Mouse (Mus musculus) T-cell, adult 2 months (primary cell): ENCODE results near the gene Nr4a1.

Experiments
- DNase-seq: peaks from one replicate; pipeline ENCODE4 v3.0.0; 2022; ENCODE audit warnings: low spot score

The Nr4a1 gene

GRCm38 (mm10) chr15:101286129-101286770 lies 32.2 kb downstream of the Nr4a1 start:
- DNase-seq: no peak

GRCm38 (mm10) chr15:101287361-101287760 lies 33.3 kb downstream of the Nr4a1 start:
- no peak for DNase-seq

GRCm38 (mm10) chr15:101290354-101290753 lies 36.3 kb downstream of the Nr4a1 start:
- DNase-seq: no peak

GRCm38 (mm10) chr15:101292012-101292411 lies 37.9 kb downstream of the Nr4a1 start:
- no peak for DNase-seq

GRCm38 (mm10) chr15:101293025-101293621 lies 39.1 kb downstream of the Nr4a1 start, which contains the start of gene 6030408B16Rik:
TSS of gene 6030408B16Rik (plus strand) at chr15:101293212.
- DNase-seq: no peak

- no peak for DNase-seq
Observed at GRCm38 (mm10) chr15:101294028-101294894, 40.2 kb downstream of the Nr4a1 start.

GRCm38 (mm10) chr15:101295106-101295505 lies 41.0 kb downstream of the Nr4a1 start:
- no peak for DNase-seq

GRCm38 (mm10) chr15:101295616-101296015 lies 41.5 kb downstream of the Nr4a1 start:
- no peak for DNase-seq

GRCm38 (mm10) chr15:101296091-101296490 lies 42.0 kb downstream of the Nr4a1 start:
- no peak for DNase-seq

GRCm38 (mm10) chr15:101297988-101298387 lies 43.9 kb downstream of the Nr4a1 start:
- DNase-seq: no peak

- no peak for DNase-seq
Observed at GRCm38 (mm10) chr15:101298550-101298949, 44.5 kb downstream of the Nr4a1 start.

GRCm38 (mm10) chr15:101299480-101299960 lies 45.5 kb downstream of the Nr4a1 start:
- DNase-seq: no peak

- no peak for DNase-seq
Observed at GRCm38 (mm10) chr15:101300128-101300527, 46.1 kb downstream of the Nr4a1 start.

- no peak for DNase-seq
Observed at GRCm38 (mm10) chr15:101302201-101302600, 48.1 kb downstream of the Nr4a1 start.

GRCm38 (mm10) chr15:101303830-101304229 lies 49.8 kb downstream of the Nr4a1 start:
- DNase-seq: no peak

GRCm38 (mm10) chr15:101306459-101306858 lies 52.4 kb downstream of the Nr4a1 start:
- no peak for DNase-seq

GRCm38 (mm10) chr15:101308440-101309348 lies 54.6 kb downstream of the Nr4a1 start:
- no peak for DNase-seq

- DNase-seq: no peak
Observed at GRCm38 (mm10) chr15:101309493-101309892, 55.4 kb downstream of the Nr4a1 start.

GRCm38 (mm10) chr15:101311087-101311770 lies 57.2 kb downstream of the Nr4a1 start:
- DNase-seq: no peak

GRCm38 (mm10) chr15:101312006-101312405 lies 57.9 kb downstream of the Nr4a1 start:
- DNase-seq: no peak

- no peak for DNase-seq
Observed at GRCm38 (mm10) chr15:101315378-101315777, 61.3 kb downstream of the Nr4a1 start.
